Mouse (Mus musculus) naive thymus-derived CD4-positive, alpha-beta T cell, adult 2 months (primary cell): ENCODE results near the gene Susd1.
"Not testable (repeated sequence)": the region's sequence is repeated elsewhere in the genome, so short reads cannot be mapped to it uniquely, and the experiment has no call there.

Experiments used
- DNase-seq: peaks from one replicate; pipeline ENCODE4 v3.0.0-alpha.2; 2011; ENCODE audit warnings: low read depth

Gene Susd1

GRCm38 (mm10) chr4:59321181-59322008, 117.0 kb downstream of the Susd1 start:
- DNase-seq, result no peak

- peak; percentile 65 for DNase-seq
Measured at GRCm38 (mm10) chr4:59319136-59319941, 119.1 kb downstream of the Susd1 start.

GRCm38 (mm10) chr4:59318602-59319001, 119.8 kb downstream of the Susd1 start:
- DNase-seq, result peak; percentile 40

GRCm38 (mm10) chr4:59315553-59316405, 122.7 kb downstream of the Susd1 start:
- no peak for DNase-seq

GRCm38 (mm10) chr4:59314939-59315552, 123.4 kb downstream of the Susd1 start:
- no peak for DNase-seq

- no peak for DNase-seq
Measured at GRCm38 (mm10) chr4:59312945-59313344, 125.5 kb downstream of the Susd1 start.

GRCm38 (mm10) chr4:59310590-59310989, 127.8 kb downstream of the Susd1 start:
- DNase-seq, result peak; percentile 63

- DNase-seq, result no peak
Measured at GRCm38 (mm10) chr4:59307841-59308589, 130.4 kb downstream of the Susd1 start.

GRCm38 (mm10) chr4:59302387-59302786, 136.0 kb downstream of the Susd1 start:
- no peak for DNase-seq

- no peak for DNase-seq
Measured at GRCm38 (mm10) chr4:59301025-59301815, 137.2 kb downstream of the Susd1 start.

GRCm38 (mm10) chr4:59298719-59299496, 139.5 kb downstream of the Susd1 start:
- DNase-seq, result no peak

- no peak for DNase-seq
Measured at GRCm38 (mm10) chr4:59295127-59295526, 143.3 kb downstream of the Susd1 start.

- DNase-seq, result no peak
Measured at GRCm38 (mm10) chr4:59294661-59295060, 143.8 kb downstream of the Susd1 start.

GRCm38 (mm10) chr4:59291914-59292718, 146.3 kb downstream of the Susd1 start:
- no peak for DNase-seq

- DNase-seq, result peak; percentile 56
Measured at GRCm38 (mm10) chr4:59290972-59291576, 147.4 kb downstream of the Susd1 start.

GRCm38 (mm10) chr4:59287103-59287502, 151.3 kb downstream of the Susd1 start:
- no peak for DNase-seq

- DNase-seq, result not testable (repeated sequence)
Measured at GRCm38 (mm10) chr4:59286351-59286750, 152.1 kb downstream of the Susd1 start.
